Mouse (Mus musculus) stomach, embryonic 15.5 days (tissue): ENCODE results near the gene Mllt3. TPM values are rescaled to one million over a fixed set of nuclear protein-coding genes. Genes with fewer than 3 reads are reported as not detected.

Experiments used
- ATAC-seq: fragments of 200-750 bp; cut with Nextera tagmentation; 2 replicates; pipeline ENCODE4 v1.8.0; 2017; ENCODE audit warnings: low read depth, moderate number of reproducible peaks, moderate TSS enrichment; ENCODE audit not compliant: insufficient read depth, low FRiP score
- H3K27ac ChIP-seq: fragments of 300-500 bp; sonication (generic); 2 replicates; pipeline ENCODE4 v1.5.1; 2015; ENCODE audit warnings: mild to moderate bottlenecking, inconsistent platforms
- H3K27me3 ChIP-seq: fragments of 300-500 bp; sonication (generic); replicated peaks from 2 replicates; pipeline ENCODE4 v1.6.1; 2015; ENCODE audit warnings: inconsistent platforms
- H3K36me3 ChIP-seq: fragments of 300-500 bp; sonication (generic); 2 replicates; pipeline ENCODE4 v1.6.1; 2015; ENCODE audit warnings: inconsistent platforms
- H3K4me1 ChIP-seq: fragments of 300-500 bp; sonication (generic); 2 replicates; pipeline ENCODE4 v1.6.1; 2015; ENCODE audit warnings: inconsistent platforms
- H3K4me2 ChIP-seq: fragments of 300-500 bp; sonication (generic); 2 replicates; pipeline ENCODE4 v1.6.1; 2015; ENCODE audit warnings: mild to moderate bottlenecking, inconsistent platforms
- H3K4me3 ChIP-seq: fragments of 300-500 bp; sonication (generic); replicated peaks from 2 replicates; pipeline ENCODE4 v1.5.1; 2015; ENCODE audit warnings: inconsistent platforms
- H3K9ac ChIP-seq: fragments of 300-500 bp; sonication (generic); 2 replicates; pipeline ENCODE4 v1.6.1; 2015; ENCODE audit warnings: inconsistent platforms
- H3K9me3 ChIP-seq: fragments of 300-500 bp; sonication (generic); 2 replicates; pipeline ENCODE4 v1.6.1; 2016; ENCODE audit warnings: inconsistent platforms
- WGBS: fragments of 180-500 bp; shearing (Covaris S2); methylation state at CpG from one replicate; pipeline ENCODE4 v1.1.7; 2015; 5-methylcytosine and 5-hydroxymethylcytosine counted together
- polyA plus RNA-seq: library from polyadenylated mRNA; unstranded; fragments of >200 nt; fragmentation: Nextera tagmentation; extraction: Ambion mirVana; gene quantifications from 2 replicates; pipeline ENCODE4 v1.2.1, GENCODE M21; 2015

Mllt3 gene
- polyA plus RNA-seq, 1 experiment from 2014 or later = 38.7 TPM

DNA sequence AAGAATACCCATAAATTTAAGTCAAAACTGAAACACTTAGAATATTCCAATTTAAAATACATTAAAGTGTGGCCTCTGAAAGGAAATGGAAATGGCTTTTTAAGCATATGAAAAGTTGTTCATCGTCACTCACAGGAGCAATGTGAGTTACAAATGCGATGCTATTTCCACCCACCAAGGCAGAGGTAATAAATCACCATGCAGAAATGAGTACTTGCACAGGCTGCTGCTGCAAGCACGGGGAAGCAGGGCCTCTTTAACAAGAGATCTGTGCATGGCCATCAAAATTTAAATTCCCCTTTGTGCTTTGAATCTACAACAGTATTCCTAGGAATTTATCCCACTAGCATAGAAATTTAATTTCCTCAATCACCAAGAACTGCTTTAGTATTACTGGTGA is 167.3 kb downstream of the Mllt3 start:
- 34% methylated on average over 3 of the region's 3 CpGs for WGBS
- no peaks in the 10 kb centered on the region for H3K36me3 ChIP-seq
- no peak for ATAC-seq

DNA sequence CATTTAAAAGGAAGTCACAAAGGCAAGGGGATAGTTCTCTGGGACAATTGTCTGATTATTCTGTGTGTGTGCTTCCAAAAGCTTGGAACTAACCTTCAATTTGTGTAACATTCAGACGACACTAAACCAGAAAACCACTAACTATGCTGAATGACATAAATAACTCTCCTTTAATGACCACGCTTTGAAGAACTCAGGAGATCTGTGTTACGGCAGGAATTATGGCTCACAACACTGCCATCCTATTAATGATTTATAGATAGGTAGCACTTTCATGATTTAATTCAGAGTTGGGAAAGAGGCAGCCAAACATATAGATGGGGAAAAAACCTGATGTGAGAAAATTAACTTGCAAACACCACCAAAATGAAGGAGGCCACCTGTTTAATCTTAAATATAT is 168.1 kb downstream of the Mllt3 start:
- no peak overlapping the region for H3K27ac ChIP-seq
- H3K27me3 ChIP-seq = no peaks in the 10 kb centered on the region
- no peak for ATAC-seq
- no peak overlapping the region for H3K4me3 ChIP-seq
- H3K9ac ChIP-seq = no peak overlapping the region
- WGBS = 60% methylated on average over 3 of the region's 3 CpGs
- no peaks in the 10 kb centered on the region for H3K36me3 ChIP-seq
- no peak overlapping the region for H3K4me2 ChIP-seq
- no peaks in the 10 kb centered on the region for H3K9me3 ChIP-seq
- peaks cover 2% of the 10 kb centered on the region; the same call in 1 of the 2 replicates for H3K4me1 ChIP-seq

More for the DNA sequence above, 167.3 kb downstream of the Mllt3 start:
- Histone ChIP-seq H3K9ac (no peak overlapping the region), H3K9me3 (no peaks in the 10 kb centered on the region), H3K4me1 (peaks cover 2% of the 10 kb centered on the region; the same call in 1 of the 2 replicates), H3K27me3 (no peaks in the 10 kb centered on the region), H3K4me3 (no peak overlapping the region), H3K27ac (no peak overlapping the region), H3K4me2 (no peak overlapping the region)

DNA sequence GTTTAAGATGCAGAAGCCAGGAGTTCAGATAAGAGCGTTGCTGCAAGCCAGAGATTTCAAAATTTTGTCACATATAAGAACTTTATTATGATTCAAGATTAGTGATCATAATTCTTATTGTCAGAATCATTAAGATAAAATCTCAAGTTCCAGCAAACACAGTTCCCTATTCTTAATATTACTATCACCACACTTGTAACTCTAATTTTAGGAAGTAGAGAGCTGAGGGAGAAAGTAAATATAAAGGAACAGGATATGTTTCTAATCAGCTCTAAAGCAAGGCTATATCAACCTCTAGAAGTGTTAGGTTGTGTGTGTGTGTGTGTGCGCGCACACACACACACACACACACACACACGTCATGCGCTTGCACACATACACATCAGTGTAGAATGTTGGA is 170.0 kb downstream of the Mllt3 start:
- WGBS = 91% methylated on average over 5 of the region's 5 CpGs
- Histone ChIP-seq H3K36me3 (no peaks in the 10 kb centered on the region), H3K9ac (no peak overlapping the region), H3K4me1 (peaks cover 2% of the 10 kb centered on the region; the same call in 1 of the 2 replicates), H3K4me2 (no peak overlapping the region), H3K27ac (no peak overlapping the region), H3K4me3 (no peak overlapping the region), H3K9me3 (no peaks in the 10 kb centered on the region), H3K27me3 (no peaks in the 10 kb centered on the region)
- no peak for ATAC-seq

DNA sequence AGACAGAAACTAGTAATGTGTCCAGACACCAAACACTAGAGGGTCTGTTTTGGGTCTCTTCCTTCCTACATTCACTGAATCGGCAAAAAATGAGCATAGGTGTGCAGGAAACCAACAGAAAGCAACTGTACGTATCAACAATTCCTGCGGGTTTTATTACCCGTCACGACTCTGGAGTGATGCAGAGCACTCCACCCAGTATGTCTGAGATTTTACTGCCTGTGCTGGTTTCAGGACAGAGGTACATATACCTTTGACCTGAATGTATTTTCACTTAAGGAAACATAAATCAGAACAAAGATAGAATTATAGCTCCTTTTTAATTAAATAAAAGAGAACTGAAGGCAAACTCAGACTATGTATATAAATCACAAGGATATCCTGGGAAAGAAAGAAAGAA is 172.4 kb downstream of the Mllt3 start:
- H3K27me3 ChIP-seq = no peaks in the 10 kb centered on the region
- no peaks in the 10 kb centered on the region for H3K9me3 ChIP-seq
- no peak overlapping the region for H3K4me2 ChIP-seq
- H3K27ac ChIP-seq = no peak overlapping the region
- H3K9ac ChIP-seq = no peak overlapping the region
- no peak for ATAC-seq
- no peaks in the 10 kb centered on the region for H3K36me3 ChIP-seq
- no peak overlapping the region for H3K4me3 ChIP-seq
- WGBS = 87% methylated on average over 5 of the region's 5 CpGs
- H3K4me1 ChIP-seq = no peaks in the 10 kb centered on the region

DNA sequence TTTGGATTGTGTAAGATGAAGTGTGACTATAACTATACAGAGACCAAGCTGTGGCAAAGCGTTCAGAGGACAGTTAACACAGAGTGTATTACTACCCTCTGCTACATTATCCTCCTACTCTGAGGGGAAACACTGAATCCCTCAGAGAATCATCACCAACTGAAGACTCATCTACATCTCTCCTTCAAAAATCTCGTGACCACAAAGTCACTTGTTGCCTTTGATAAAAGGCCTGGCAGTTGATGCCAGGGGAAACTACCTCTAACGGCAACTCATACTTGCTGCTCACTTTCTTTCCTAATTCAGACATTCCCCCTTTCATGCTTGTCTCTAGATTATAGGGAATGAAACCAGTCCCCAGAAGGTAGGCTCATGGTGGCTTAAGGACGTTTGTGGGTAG is 174.0 kb downstream of the Mllt3 start:
- Histone ChIP-seq H3K9me3 (no peaks in the 10 kb centered on the region), H3K36me3 (no peaks in the 10 kb centered on the region), H3K4me1 (no peaks in the 10 kb centered on the region), H3K9ac (no peak overlapping the region), H3K4me3 (no peak overlapping the region), H3K4me2 (no peak overlapping the region), H3K27me3 (no peaks in the 10 kb centered on the region), H3K27ac (no peak overlapping the region)
- ATAC-seq = no peak
- 73% methylated on average over 4 of the region's 4 CpGs for WGBS

DNA sequence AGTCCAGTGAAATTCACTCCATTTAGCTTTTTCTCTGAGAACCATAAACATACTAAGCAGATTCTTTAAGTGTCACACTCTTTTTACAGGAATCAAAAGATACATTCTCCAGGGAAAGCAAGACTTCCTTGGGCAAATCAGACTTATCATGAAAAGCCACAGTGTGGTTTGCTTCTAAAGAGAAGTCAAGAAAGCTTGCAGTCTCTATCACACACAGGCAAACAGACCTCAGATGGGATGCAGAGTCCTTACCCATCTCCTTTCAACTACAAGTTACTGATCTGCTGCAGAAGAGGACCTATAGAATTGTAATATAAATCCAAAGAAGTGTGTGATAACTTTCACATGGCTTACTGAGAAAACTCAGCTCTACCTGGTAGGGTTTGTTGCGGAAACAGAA is 175.2 kb downstream of the Mllt3 start:
- WGBS = 100% methylated on average over 1 of the region's 1 CpGs
- Histone ChIP-seq H3K27me3 (no peaks in the 10 kb centered on the region), H3K4me1 (no peaks in the 10 kb centered on the region), H3K4me2 (no peak overlapping the region), H3K9me3 (no peaks in the 10 kb centered on the region), H3K27ac (no peak overlapping the region), H3K4me3 (no peak overlapping the region), H3K36me3 (no peaks in the 10 kb centered on the region), H3K9ac (no peak overlapping the region)
- ATAC-seq = no peak

DNA sequence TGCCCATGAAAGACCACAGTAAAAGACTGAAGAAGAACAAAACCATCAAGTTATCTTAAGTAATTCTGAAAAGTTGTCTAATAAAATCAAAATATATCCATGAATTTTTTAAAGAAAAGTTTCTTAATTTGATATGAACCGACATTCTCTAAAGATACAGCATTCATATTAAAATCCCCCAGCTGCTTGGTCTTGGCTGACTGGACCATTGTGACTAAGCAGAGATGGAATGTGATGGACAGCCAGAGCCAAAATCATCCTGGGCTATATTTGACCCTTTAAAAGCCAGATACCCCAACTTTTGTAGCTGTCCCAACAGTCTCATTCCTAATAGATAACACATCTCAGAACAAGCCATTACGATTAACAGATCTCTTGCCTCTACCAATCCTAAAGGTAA is 180.7 kb downstream of the Mllt3 start:
- H3K9me3 ChIP-seq = no peaks in the 10 kb centered on the region
- 77% methylated on average over 2 of the region's 2 CpGs for WGBS
- H3K9ac ChIP-seq = no peak overlapping the region
- H3K27me3 ChIP-seq = no peaks in the 10 kb centered on the region
- no peak overlapping the region for H3K4me2 ChIP-seq
- H3K36me3 ChIP-seq = no peaks in the 10 kb centered on the region
- H3K4me1 ChIP-seq = no peaks in the 10 kb centered on the region
- H3K27ac ChIP-seq = no peak overlapping the region
- no peak for ATAC-seq
- no peak overlapping the region for H3K4me3 ChIP-seq

DNA sequence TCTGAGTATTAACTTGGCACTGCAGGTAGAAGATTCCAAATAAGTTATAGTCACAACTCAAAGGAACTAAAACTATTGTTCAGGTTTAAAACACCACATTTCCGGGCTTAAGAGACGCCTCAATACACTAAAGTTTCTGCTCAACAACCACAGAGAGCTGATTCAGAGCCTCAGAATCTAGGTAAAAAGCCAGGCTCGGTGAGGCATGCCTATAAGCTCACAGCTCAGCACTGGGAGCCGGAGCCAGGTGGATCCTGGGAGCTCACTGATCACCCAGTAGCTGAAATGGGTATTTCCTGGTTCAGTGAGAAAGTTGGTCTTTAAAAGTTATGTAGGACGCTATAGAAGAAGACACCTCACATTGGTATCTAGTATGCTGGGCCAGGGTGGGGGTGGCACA is 183.1 kb downstream of the Mllt3 start:
- WGBS = 93% methylated on average over 5 of the region's 5 CpGs
- no peak for ATAC-seq
- H3K27ac ChIP-seq = no peak overlapping the region

DNA sequence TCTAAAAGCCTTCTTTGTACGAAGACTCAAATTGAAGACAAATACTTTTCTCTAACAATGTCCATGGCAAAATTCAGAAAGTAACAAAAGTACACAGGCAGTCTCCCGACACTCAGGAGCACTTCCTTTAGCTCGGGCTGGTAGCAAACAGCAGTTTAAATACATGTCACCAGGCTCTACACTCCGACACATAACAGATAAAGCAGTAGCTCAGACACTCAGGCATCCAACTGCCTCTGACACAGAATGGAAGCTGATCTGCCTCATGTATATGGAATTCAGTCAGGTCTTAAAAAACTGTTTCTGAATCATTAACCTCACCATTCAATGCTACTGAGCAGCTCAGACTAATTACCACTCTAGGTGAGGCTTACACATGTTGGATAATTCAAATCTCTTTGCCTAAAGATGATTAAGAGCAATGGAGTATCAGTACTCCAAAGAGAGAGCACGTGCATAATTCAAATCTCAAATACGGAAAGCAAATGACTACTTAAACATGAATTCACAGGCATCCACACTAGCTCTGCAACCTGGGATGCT is 188.4 kb downstream of the Mllt3 start:
- no peak for ATAC-seq
- Histone ChIP-seq H3K9ac (no peak overlapping the region), H3K27me3 (no peaks in the 10 kb centered on the region), H3K4me2 (no peak overlapping the region), H3K4me3 (no peak overlapping the region), H3K27ac (no peak overlapping the region), H3K9me3 (no peaks in the 10 kb centered on the region), H3K4me1 (no peaks in the 10 kb centered on the region), H3K36me3 (0 out of 2 replicates have a peak, but pooled peaks cover 3% of the 10 kb centered on the region)
- WGBS = 70% methylated on average over 6 of the region's 6 CpGs

More for the DNA sequence above, 183.1 kb downstream of the Mllt3 start:
- H3K9me3 ChIP-seq = no peaks in the 10 kb centered on the region
- no peaks in the 10 kb centered on the region for H3K4me1 ChIP-seq
- H3K9ac ChIP-seq = no peak overlapping the region
- no peaks in the 10 kb centered on the region for H3K27me3 ChIP-seq
- no peak overlapping the region for H3K4me3 ChIP-seq
- H3K36me3 ChIP-seq = no peaks in the 10 kb centered on the region
- no peak overlapping the region for H3K4me2 ChIP-seq

DNA sequence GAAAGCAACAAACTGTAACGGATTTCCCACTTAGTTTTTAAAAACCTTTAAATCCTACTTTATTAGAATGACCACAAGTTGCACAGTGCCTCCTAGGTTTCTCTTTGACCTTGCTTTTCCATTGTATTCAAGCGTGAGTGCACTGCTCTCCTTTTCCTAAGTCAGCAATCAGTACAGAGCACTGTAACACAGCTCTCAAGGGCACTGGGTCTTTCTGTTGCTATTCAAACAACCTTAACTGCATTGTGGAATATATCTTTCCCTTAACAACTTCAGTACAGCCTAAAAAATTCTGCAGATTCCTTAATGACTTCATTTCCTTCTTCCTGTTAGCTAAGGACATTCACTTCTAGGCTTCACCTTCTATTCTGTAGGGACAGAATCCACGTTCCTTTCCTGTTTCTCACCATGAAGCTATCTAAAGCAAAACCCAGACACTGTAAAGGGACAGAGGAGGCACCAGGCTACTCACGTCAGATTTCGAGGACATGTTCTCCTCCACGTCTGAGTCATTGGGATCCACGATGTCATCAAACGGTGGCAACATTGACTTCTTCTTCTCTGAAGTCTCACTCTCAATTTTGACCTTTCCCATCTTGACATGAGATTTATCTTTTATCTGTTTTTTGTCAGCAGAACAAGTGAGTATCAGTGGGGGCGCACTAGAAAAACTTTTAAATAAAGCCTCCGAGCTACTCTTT is 192.8 kb downstream of the Mllt3 start:
- no peak overlapping the region for H3K4me3 ChIP-seq
- no peak overlapping the region for H3K4me2 ChIP-seq
- no peak overlapping the region for H3K27ac ChIP-seq
- no peaks in the 10 kb centered on the region for H3K4me1 ChIP-seq
- 78% methylated on average over 10 of the region's 10 CpGs for WGBS
- H3K9ac ChIP-seq = no peak overlapping the region
- H3K27me3 ChIP-seq = no peaks in the 10 kb centered on the region
- 0 out of 2 replicates have a peak, but pooled peaks cover 3% of the 10 kb centered on the region for H3K36me3 ChIP-seq
- no peaks in the 10 kb centered on the region for H3K9me3 ChIP-seq
- no peak for ATAC-seq

DNA sequence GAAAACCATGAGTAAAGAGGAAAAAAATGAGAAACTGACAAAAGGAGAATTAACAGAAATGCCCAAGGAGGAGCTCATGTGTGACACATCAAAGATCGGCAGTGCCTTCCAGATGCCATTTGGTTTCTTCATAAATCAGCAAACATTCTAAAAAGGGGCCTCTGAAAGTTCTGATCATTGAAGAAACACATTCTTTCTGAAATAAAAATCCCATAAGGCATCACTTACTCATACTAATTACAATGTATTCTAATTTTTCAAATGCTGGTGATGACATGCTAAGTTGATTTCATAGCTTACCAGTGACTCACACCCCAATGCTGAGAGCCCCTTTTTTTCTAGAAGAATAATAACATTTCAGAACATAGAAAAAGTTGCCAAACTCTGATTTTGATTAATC is 194.4 kb downstream of the Mllt3 start:
- 81% methylated on average over 1 of the region's 1 CpGs for WGBS
- Histone ChIP-seq H3K27ac (no peak overlapping the region), H3K4me2 (no peak overlapping the region), H3K9ac (no peak overlapping the region), H3K4me1 (0 out of 2 replicates have a peak, but pooled peaks cover 6% of the 10 kb centered on the region), H3K36me3 (0 out of 2 replicates have a peak, but pooled peaks cover 3% of the 10 kb centered on the region), H3K27me3 (no peaks in the 10 kb centered on the region), H3K9me3 (no peaks in the 10 kb centered on the region), H3K4me3 (no peak overlapping the region)
- ATAC-seq = no peak

DNA sequence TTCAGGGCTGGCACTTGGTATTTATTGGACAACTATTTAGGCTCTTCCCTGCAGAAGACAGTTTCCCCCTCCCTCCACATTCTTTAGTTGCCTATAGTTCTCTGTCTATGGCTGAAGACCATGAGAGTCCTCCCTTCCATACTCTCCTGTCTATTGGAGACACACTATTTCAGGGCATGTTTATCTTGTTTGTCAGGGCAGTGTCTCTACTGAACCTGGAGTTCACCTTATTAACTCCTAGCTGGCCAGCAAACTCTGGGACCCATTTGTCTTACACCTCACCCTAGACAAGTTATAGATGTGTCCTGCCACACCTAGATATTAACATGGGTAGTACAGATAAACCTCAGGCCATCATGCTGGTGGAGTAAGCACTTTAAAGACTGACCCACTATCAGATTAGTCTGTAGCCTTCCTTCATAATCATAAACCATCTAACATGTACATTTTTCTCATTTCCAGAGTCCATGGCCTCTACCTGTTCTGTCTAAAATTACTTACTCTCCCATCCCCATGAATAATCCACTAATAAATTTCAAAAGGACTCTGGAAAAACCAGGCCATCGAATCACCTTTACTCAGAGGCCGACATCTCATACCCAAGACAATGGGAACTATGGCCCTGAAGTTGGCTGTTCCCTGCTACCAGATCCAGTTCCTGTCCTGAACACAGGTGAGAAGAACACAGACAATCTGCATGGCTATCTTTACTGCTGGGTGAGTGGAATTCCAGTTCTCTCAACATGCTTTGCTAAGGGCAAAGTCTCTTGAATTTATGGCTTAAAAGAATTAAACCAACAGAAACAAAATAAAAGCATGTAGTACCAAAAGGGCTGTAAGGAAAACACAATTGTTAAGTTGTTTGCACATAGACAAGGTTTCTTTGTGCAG is 195.4 kb downstream of the Mllt3 start:
- no peak for ATAC-seq
- 96% methylated on average over 2 of the region's 2 CpGs for WGBS
- Histone ChIP-seq H3K4me1 (0 out of 2 replicates have a peak, but pooled peaks cover 6% of the 10 kb centered on the region), H3K27ac (no peak overlapping the region), H3K27me3 (no peaks in the 10 kb centered on the region), H3K4me2 (no peak overlapping the region), H3K9me3 (no peaks in the 10 kb centered on the region), H3K4me3 (no peak overlapping the region), H3K36me3 (0 out of 2 replicates have a peak, but pooled peaks cover 3% of the 10 kb centered on the region), H3K9ac (no peak overlapping the region)
